Mouse (Mus musculus) stomach, postnatal 0 days (tissue): Measurements from ENCODE around the gene Hip1r. TPM values are rescaled to one million over a fixed set of nuclear protein-coding genes. Genes with fewer than 3 reads are reported as not detected.

Experiments
- ATAC-seq: fragments of 200-750 bp; cut with Nextera tagmentation; 2 replicates; pipeline ENCODE4 v1.8.0; 2017; ENCODE audit not compliant: low FRiP score, low TSS enrichment
- DNase-seq: peaks from one replicate; pipeline ENCODE4 v3.0.0-alpha.2; 2016; ENCODE audit warnings: low spot score
- H3K27ac ChIP-seq: fragments of 300-500 bp; sonication (generic); replicated peaks from 2 replicates; pipeline ENCODE4 v1.5.1; 2014; ENCODE audit warnings: mild to moderate bottlenecking, control low read depth
- H3K27me3 ChIP-seq: fragments of 300-500 bp; sonication (generic); 2 replicates; pipeline ENCODE4 v1.6.1; 2014; ENCODE audit warnings: low read length; ENCODE audit not compliant: control insufficient read depth, insufficient read depth
- H3K36me3 ChIP-seq: fragments of 300-500 bp; sonication (generic); 2 replicates; pipeline ENCODE4 v1.6.1; 2014; ENCODE audit warnings: low read length, mixed read lengths; ENCODE audit not compliant: control insufficient read depth, insufficient read depth
- H3K4me1 ChIP-seq: fragments of 300-500 bp; sonication (generic); replicated peaks from 2 replicates; pipeline ENCODE4 v1.6.1; 2014; ENCODE audit warnings: antibody characterized with exemption; ENCODE audit not compliant: control insufficient read depth, insufficient read depth
- H3K4me2 ChIP-seq: fragments of 300-500 bp; sonication (generic); replicated peaks from 2 replicates; pipeline ENCODE4 v1.6.1; 2014; ENCODE audit warnings: low read depth, mild to moderate bottlenecking, control low read depth, moderate library complexity
- H3K4me3 ChIP-seq: fragments of 300-500 bp; sonication (generic); 2 replicates; pipeline ENCODE4 v1.5.1; 2014; ENCODE audit warnings: low read depth, low read length, control low read depth
- H3K9ac ChIP-seq: fragments of 300-500 bp; sonication (generic); 2 replicates; pipeline ENCODE4 v1.6.1; 2014; ENCODE audit warnings: mild to moderate bottlenecking, low read length, control low read depth, mixed read lengths
- H3K9me3 ChIP-seq: fragments of 300-500 bp; sonication (generic); 2 replicates; pipeline ENCODE4 v1.6.1; 2016; ENCODE audit warnings: low read length; ENCODE audit not compliant: control insufficient read depth
- CTCF ChIP-seq: IDR thresholded peaks from 2 replicates; pipeline ENCODE4 v1.5.1; 2016; ENCODE audit warnings: antibody characterized with exemption, low read depth, mild to moderate bottlenecking, moderate library complexity
- EP300 ChIP-seq: optimal IDR thresholded peaks from 2 replicates; pipeline ENCODE3; 2016; ENCODE audit warnings: antibody characterized with exemption
- WGBS: fragments of 180-500 bp; shearing (Covaris S2); extraction: QIAGEN DNeasy Blood & Tissue Kit; methylation state at CpG from one replicate; pipeline ENCODE4 v1.1.7; 2014; 5-methylcytosine and 5-hydroxymethylcytosine counted together
- polyA plus RNA-seq: library from polyadenylated mRNA; unstranded; fragments of >200 nt; fragmentation: Nextera tagmentation; extraction: Ambion mirVana; gene quantifications from 2 replicates; pipeline ENCODE4 v1.2.1, GENCODE M21; 2015

The Hip1r gene
- polyA plus RNA-seq, 1 experiment from 2014 or later: 31.2 TPM

- DNase-seq (no peak), ATAC-seq (no peak)
- Histone ChIP-seq H3K4me3 (no peak overlapping the region), H3K4me2 (no peak overlapping the region), H3K9me3 (no peaks in the 10 kb centered on the region), H3K27ac (no peak overlapping the region), H3K4me1 (peaks cover 12% of the 10 kb centered on the region), H3K27me3 (no peaks in the 10 kb centered on the region), H3K9ac (no peak overlapping the region), H3K36me3 (no peaks in the 10 kb centered on the region)
- TF ChIP-seq CTCF: no peak
- TF ChIP-seq EP300: no peak
- 81% methylated on average over 11 of the region's 11 CpGs for WGBS
Measured at GRCm38 (mm10) chr5:124021701-124022100, 48.3 kb downstream of the Hip1r start.

- no peak overlapping the region for H3K4me3 ChIP-seq
- ATAC-seq (no peak), DNase-seq (no peak)
- H3K36me3 ChIP-seq: no peaks in the 10 kb centered on the region
- no peak overlapping the region for H3K4me2 ChIP-seq
- no peak overlapping the region for H3K27ac ChIP-seq
- H3K9me3 ChIP-seq: no peaks in the 10 kb centered on the region
- H3K27me3 ChIP-seq: no peaks in the 10 kb centered on the region
- H3K4me1 ChIP-seq: peaks cover 13% of the 10 kb centered on the region
- WGBS: 74% methylated on average over 7 of the region's 7 CpGs
- no peak overlapping the region for H3K9ac ChIP-seq
- TF ChIP-seq EP300: no peak
- no peak for TF ChIP-seq CTCF
Measured at GRCm38 (mm10) chr5:124022365-124022764, 48.9 kb downstream of the Hip1r start.

GRCm38 (mm10) chr5:124024677-124025076, 51.2 kb downstream of the Hip1r start:
- H3K36me3 ChIP-seq: no peaks in the 10 kb centered on the region
- WGBS: 69% methylated on average over 6 of the region's 6 CpGs
- no peak for ATAC-seq
- TF ChIP-seq EP300 (no peak), CTCF (no peak)
- no peak for DNase-seq
- no peaks in the 10 kb centered on the region for H3K9me3 ChIP-seq
- H3K4me3 ChIP-seq: no peak overlapping the region
- H3K9ac ChIP-seq: peak overlapping the region; percentile 35; the same call in 1 of the 2 replicates
- H3K27ac ChIP-seq: peak overlapping the region; percentile 58
- H3K4me1 ChIP-seq: peaks cover 17% of the 10 kb centered on the region
- H3K4me2 ChIP-seq: no peak overlapping the region
- H3K27me3 ChIP-seq: no peaks in the 10 kb centered on the region

GRCm38 (mm10) chr5:124025146-124025545, 51.7 kb downstream of the Hip1r start:
- Histone ChIP-seq H3K9ac (peak overlapping the region; percentile 35; the same call in 1 of the 2 replicates), H3K9me3 (no peaks in the 10 kb centered on the region), H3K4me3 (no peak overlapping the region), H3K4me1 (peaks cover 17% of the 10 kb centered on the region), H3K27ac (peak overlapping the region; percentile 58), H3K36me3 (no peaks in the 10 kb centered on the region), H3K4me2 (no peak overlapping the region), H3K27me3 (no peaks in the 10 kb centered on the region)
- 54% methylated on average over 9 of the region's 9 CpGs for WGBS
- DNase-seq (no peak), ATAC-seq (no peak)
- TF ChIP-seq EP300: no peak
- no peak for TF ChIP-seq CTCF

- H3K9me3 ChIP-seq: no peaks in the 10 kb centered on the region
- 72% methylated on average over 15 of the region's 15 CpGs for WGBS
- no peak overlapping the region for H3K4me2 ChIP-seq
- no peak overlapping the region for H3K4me3 ChIP-seq
- DNase-seq (peak; percentile 48), ATAC-seq (peak; percentile 67)
- H3K36me3 ChIP-seq: no peaks in the 10 kb centered on the region
- no peak overlapping the region; the same call in 1 of the 2 replicates for H3K9ac ChIP-seq
- TF ChIP-seq EP300 (no peak), CTCF (no peak)
- H3K4me1 ChIP-seq: peaks cover 17% of the 10 kb centered on the region
- peak overlapping the region; percentile 58; the same call in 1 of the 2 replicates for H3K27ac ChIP-seq
- H3K27me3 ChIP-seq: no peaks in the 10 kb centered on the region
Measured at GRCm38 (mm10) chr5:124025587-124026441, 52.4 kb downstream of the Hip1r start.

GRCm38 (mm10) chr5:124026568-124026967, 53.1 kb downstream of the Hip1r start:
- DNase-seq (no peak), ATAC-seq (no peak)
- H3K4me2 ChIP-seq: no peak overlapping the region
- 79% methylated on average over 5 of the region's 5 CpGs for WGBS
- no peak overlapping the region for H3K4me3 ChIP-seq
- 0 out of 2 replicates have a peak overlapping the region, but pooled peaks have one; percentile 8 for H3K9ac ChIP-seq
- no peaks in the 10 kb centered on the region for H3K9me3 ChIP-seq
- no peaks in the 10 kb centered on the region for H3K27me3 ChIP-seq
- TF ChIP-seq EP300 (no peak), CTCF (no peak)
- H3K27ac ChIP-seq: 0 out of 2 replicates have a peak overlapping the region, but pooled peaks have one; percentile 3
- no peaks in the 10 kb centered on the region for H3K36me3 ChIP-seq
- peaks cover 17% of the 10 kb centered on the region for H3K4me1 ChIP-seq
